Mouse (Mus musculus) megakaryocyte, embryonic 14.5 days (primary cell): Measurements from ENCODE around the gene Cnnm3.

Experiments used
- FLI1 ChIP-seq: IDR thresholded peaks from 2 replicates; pipeline ENCODE4 v1.6.1; 2012; ENCODE audit warnings: low read length, inconsistent platforms, mixed read lengths
- GATA1 ChIP-seq: IDR thresholded peaks from 3 replicates; pipeline ENCODE4 v1.6.1; 2012; ENCODE audit warnings: mixed read lengths, low read length, inconsistent platforms, borderline replicate concordance

- TF ChIP-seq GATA1 (no peak), FLI1 (no peak)
These were observed 19.8 kb downstream of the Cnnm3 start for GRCm38 (mm10) chr1:36531461-36531860.
